Mouse (Mus musculus): ENCODE data around the gene Pnkd. TPM values are rescaled to one million over a fixed set of nuclear protein-coding genes. Genes with fewer than 3 reads are reported as not detected.

Pnkd gene
- polyA plus RNA-seq, 1 experiment from 2014 or later, result 133 TPM

- peak; percentile 17 for ATAC-seq (ENCODE audit: low read depth)
- Histone ChIP-seq H3K36me3 (ENCODE audit: control insufficient read depth, insufficient read depth, low read length) (peaks cover 21% of the 10 kb centered on the region), H3K4me3 (ENCODE audit: low read depth, low read length) (peak overlapping the region; percentile 44), H3K9me3 (ENCODE audit: control insufficient read depth, low read length) (no peaks in the 10 kb centered on the region), H3K27ac (replicated peaks; ENCODE audit: low read depth, low read length) (peak overlapping the region; percentile 75), H3K27me3 (replicated peaks; ENCODE audit: control insufficient read depth, insufficient read depth, low read length) (no peaks in the 10 kb centered on the region), H3K4me1 (ENCODE audit: control insufficient read depth, insufficient read depth, low read length) (peaks cover 9% of the 10 kb centered on the region; the same call in 1 of the 2 replicates), H3K9ac (ENCODE audit: low read depth, low read length) (peak overlapping the region; percentile 67), H3K4me2 (ENCODE audit: low read depth, low read length) (peak overlapping the region; percentile 83)
- WGBS, result 4% methylated on average over 11 of the region's 11 CpGs
- DNase-seq (ENCODE audit: low spot score), result peak; percentile 73
Observed at GRCm38 (mm10) chr1:74397919-74398451, 113.3 kb downstream of the Pnkd start.

- 76% methylated on average over 3 of the region's 3 CpGs for WGBS
- Histone ChIP-seq H3K9me3 (ENCODE audit: control insufficient read depth, low read length) (no peaks in the 10 kb centered on the region), H3K4me1 (ENCODE audit: control insufficient read depth, insufficient read depth, low read length) (no peaks in the 10 kb centered on the region; the same call in 1 of the 2 replicates), H3K4me2 (ENCODE audit: low read depth, low read length) (no peak overlapping the region), H3K27me3 (replicated peaks; ENCODE audit: control insufficient read depth, insufficient read depth, low read length) (no peaks in the 10 kb centered on the region), H3K36me3 (ENCODE audit: control insufficient read depth, insufficient read depth, low read length) (no peaks in the 10 kb centered on the region), H3K9ac (ENCODE audit: low read depth, low read length) (no peak overlapping the region), H3K4me3 (ENCODE audit: low read depth, low read length) (no peak overlapping the region), H3K27ac (replicated peaks; ENCODE audit: low read depth, low read length) (no peak overlapping the region)
- DNase-seq (ENCODE audit: low spot score) (no peak), ATAC-seq (ENCODE audit: low read depth) (no peak)
Observed at GRCm38 (mm10) chr1:74400531-74400930, 115.8 kb downstream of the Pnkd start.

- ATAC-seq (ENCODE audit: low read depth) (no peak), DNase-seq (ENCODE audit: low spot score) (no peak)
- Histone ChIP-seq H3K4me3 (ENCODE audit: low read depth, low read length) (no peak overlapping the region), H3K36me3 (ENCODE audit: control insufficient read depth, insufficient read depth, low read length) (no peaks in the 10 kb centered on the region), H3K27ac (replicated peaks; ENCODE audit: low read depth, low read length) (no peak overlapping the region), H3K9me3 (ENCODE audit: control insufficient read depth, low read length) (no peaks in the 10 kb centered on the region), H3K4me1 (ENCODE audit: control insufficient read depth, insufficient read depth, low read length) (no peaks in the 10 kb centered on the region; the same call in 1 of the 2 replicates), H3K9ac (ENCODE audit: low read depth, low read length) (no peak overlapping the region), H3K27me3 (replicated peaks; ENCODE audit: control insufficient read depth, insufficient read depth, low read length) (no peaks in the 10 kb centered on the region), H3K4me2 (ENCODE audit: low read depth, low read length) (no peak overlapping the region)
- 45% methylated on average over 16 of the region's 16 CpGs for WGBS
Observed at GRCm38 (mm10) chr1:74401015-74401702, 116.4 kb downstream of the Pnkd start.

MicroRNA genes within 50 kb of the gene (microRNA counts, 519-probe panel; counts per million panel counts)
- 3,205 counts per million, percentile 76 among the panel's probes with 10 or more counts for microRNA mmu-miR-26b

Small RNA genes lying within 50 kb of the gene (microRNA-seq; reads per million reads assigned to microRNA genes)
- 22,700 reads per million, percentile 97 among the genes with 10 or more reads in this experiment for gene Mir26b (ENCODE audit: borderline number of aligned reads)

Other genes with a start within 250 kb of the Pnkd start
- 51.5 and 58.5 TPM in 2 replicates for gene Tns1, start 160.5 kb upstream of the Pnkd start, polyA plus RNA-seq (2014; fragmentation: Nextera tagmentation; extraction: Ambion mirVana)
- gene Rufy4, start 159.4 kb upstream of the Pnkd start, polyA plus RNA-seq (2014; fragmentation: Nextera tagmentation; extraction: Ambion mirVana), result 0.37 and 0.72 TPM in 2 replicates
- 0.10 and 0.11 TPM in 2 replicates for gene Cxcr2, start 130.9 kb upstream of the Pnkd start, polyA plus RNA-seq (2014; fragmentation: Nextera tagmentation; extraction: Ambion mirVana)
- gene Cxcr1, start 90.3 kb upstream of the Pnkd start, polyA plus RNA-seq (2014; fragmentation: Nextera tagmentation; extraction: Ambion mirVana), result not detected in 2 replicates
- gene Arpc2, start 48.8 kb upstream of the Pnkd start, polyA plus RNA-seq (2014; fragmentation: Nextera tagmentation; extraction: Ambion mirVana), result 341 and 347 TPM in 2 replicates
- gene Gpbar1, start 6.4 kb upstream of the Pnkd start, polyA plus RNA-seq (2014; fragmentation: Nextera tagmentation; extraction: Ambion mirVana), result 0.20 and 0.21 TPM in 2 replicates
- gene Aamp, start 192 bp upstream of the Pnkd start, polyA plus RNA-seq (2014; fragmentation: Nextera tagmentation; extraction: Ambion mirVana), result 214 and 224 TPM in 2 replicates
- 35.4 and 35.6 TPM in 2 replicates for gene Tmbim1, start 20.7 kb downstream of the Pnkd start, polyA plus RNA-seq (2014; fragmentation: Nextera tagmentation; extraction: Ambion mirVana)
- 0.43 and 0.95 TPM in 2 replicates for gene Catip, start 77.2 kb downstream of the Pnkd start, polyA plus RNA-seq (2014; fragmentation: Nextera tagmentation; extraction: Ambion mirVana)
- 5.6 and 5.7 TPM in 2 replicates for gene Slc11a1, start 90.3 kb downstream of the Pnkd start, polyA plus RNA-seq (2014; fragmentation: Nextera tagmentation; extraction: Ambion mirVana)
- gene Ctdsp1, start 106.6 kb downstream of the Pnkd start, polyA plus RNA-seq (2014; fragmentation: Nextera tagmentation; extraction: Ambion mirVana), result 83.7 and 92.8 TPM in 2 replicates
- 0.13 TPM in 1 of 2 replicates, not detected in the other for gene Vil1, start 124.4 kb downstream of the Pnkd start, polyA plus RNA-seq (2014; fragmentation: Nextera tagmentation; extraction: Ambion mirVana)
- 56.4 and 62.5 TPM in 2 replicates for gene Cnot9, start 221.1 kb downstream of the Pnkd start, polyA plus RNA-seq (2014; fragmentation: Nextera tagmentation; extraction: Ambion mirVana)

Data from embryonic facial prominence, embryonic 14.5 days (tissue).